In genomic region chr19:10842914-10843313, GRCm38 (mm10) we compare ENCODE assay signal across 13 mouse cellular contexts. TPM values are rescaled to one million over a fixed set of nuclear protein-coding genes. Genes with fewer than 3 reads are reported as not detected.
DNase-seq lines count a peak whose midpoint lies in the region; ATAC-seq and TF ChIP-seq lines count a peak whose summit lies in the region.
"Had no signal": no experiment of that assay in that cellular context is flagged by ENCODE, and none has a peak within 500 bp of the region (broad histone marks: within the 10 kb centered on the region; RNA-seq: fewer than 3 reads in every experiment).

No protein-coding gene starts in this region.

- H3K4me1 ChIP-seq in heart, embryonic 12.5 days (replicated peaks) = peaks cover 14% of the 10 kb centered on the region; the same call in 1 of the 2 replicates
- H3K4me1 ChIP-seq in testis, adult 2 months (ENCODE audit: control insufficient read depth, insufficient read depth, low read length) = peaks cover 7% of the 10 kb centered on the region
- peaks cover 6% of the 10 kb centered on the region for H3K4me1 ChIP-seq in limb, embryonic 10.5 days
- no peaks in the 10 kb centered on the region for H3K4me1 ChIP-seq in forebrain, embryonic 14.5 days (ENCODE audit: control insufficient read depth, insufficient read depth, low read length)
- no peaks in the 10 kb centered on the region for H3K4me1 ChIP-seq in midbrain, embryonic 15.5 days

- no peak for DNase-seq in heart, postnatal 4 days
- no peak for DNase-seq in testis, postnatal 14 days (ENCODE audit: low spot score)
- no peak for DNase-seq in limb, embryonic 10.5 days (ENCODE audit: low spot score)
- no peak for DNase-seq in forebrain, embryonic 14.5 days (ENCODE audit: low spot score)
- DNase-seq: cerebellum, adult 2 months; gastrocnemius, postnatal 10 days; midbrain, embryonic 14.5 days had no signal

- no peaks in the 10 kb centered on the region for H3K9me3 ChIP-seq in heart, embryonic 12.5 days (replicated peaks)
- no peaks in the 10 kb centered on the region for H3K9me3 ChIP-seq in limb, embryonic 10.5 days (replicated peaks)
- H3K9me3 ChIP-seq in forebrain, embryonic 14.5 days (replicated peaks; ENCODE audit: control insufficient read depth, low read length) = no peaks in the 10 kb centered on the region
- H3K9me3 ChIP-seq in midbrain, embryonic 15.5 days = no peaks in the 10 kb centered on the region
- H3K9me3 ChIP-seq: G1E; limb, embryonic 15.5 days had no signal

- peaks cover 13% of the 10 kb centered on the region for H3K27me3 ChIP-seq in heart, embryonic 12.5 days (replicated peaks)
- no peaks in the 10 kb centered on the region for H3K27me3 ChIP-seq in testis, adult 2 months (ENCODE audit: control insufficient read depth, insufficient read depth, low read length)
- H3K27me3 ChIP-seq in limb, embryonic 10.5 days (ENCODE audit: low read depth, poor library complexity, severe bottlenecking) = 0 out of 2 replicates have a peak, but pooled peaks cover 9% of the 10 kb centered on the region
- H3K27me3 ChIP-seq in forebrain, embryonic 14.5 days (replicated peaks; ENCODE audit: control insufficient read depth, insufficient read depth, low read length) = no peaks in the 10 kb centered on the region
- no peaks in the 10 kb centered on the region for H3K27me3 ChIP-seq in midbrain, embryonic 15.5 days (replicated peaks)
- H3K27me3 ChIP-seq: limb, embryonic 15.5 days had no signal

- no peak overlapping the region for H3K27ac ChIP-seq in heart, embryonic 12.5 days (ENCODE audit: poor library complexity, severe bottlenecking)
- no peak overlapping the region for H3K27ac ChIP-seq in testis, adult 2 months (ENCODE audit: control insufficient read depth, insufficient read depth, low read depth, low read length)
- H3K27ac ChIP-seq in limb, embryonic 10.5 days = no peak overlapping the region
- no peak overlapping the region for H3K27ac ChIP-seq in forebrain, embryonic 14.5 days (ENCODE audit: low read depth, low read length)
- no peak overlapping the region for H3K27ac ChIP-seq in midbrain, embryonic 15.5 days
- H3K27ac ChIP-seq: limb, embryonic 15.5 days had no signal

- no peak for TF ChIP-seq POLR2A in testis, adult 2 months (IDR thresholded peaks at IDR 0.05; ENCODE audit: control insufficient read depth, low read depth, low read length)

- 40% methylated on average over 24 of the region's 24 CpGs for WGBS in heart, embryonic 12.5 days
- WGBS in limb, embryonic 10.5 days = 51% methylated on average over 24 of the region's 24 CpGs
- 57% methylated on average over 23 of the region's 24 CpGs for WGBS in forebrain, embryonic 14.5 days
- WGBS in midbrain, embryonic 15.5 days = 58% methylated on average over 24 of the region's 24 CpGs

- no peak overlapping the region for H3K9ac ChIP-seq in heart, embryonic 12.5 days
- no peak overlapping the region for H3K9ac ChIP-seq in forebrain, embryonic 14.5 days (ENCODE audit: low read length)
- H3K9ac ChIP-seq in midbrain, embryonic 15.5 days = no peak overlapping the region
- H3K9ac ChIP-seq: limb, embryonic 15.5 days had no signal

- H3K36me3 ChIP-seq in heart, embryonic 12.5 days = no peaks in the 10 kb centered on the region
- no peaks in the 10 kb centered on the region for H3K36me3 ChIP-seq in testis, adult 2 months (ENCODE audit: control insufficient read depth, insufficient read depth, low read length)
- H3K36me3 ChIP-seq in limb, embryonic 10.5 days = no peaks in the 10 kb centered on the region
- H3K36me3 ChIP-seq in forebrain, embryonic 14.5 days (ENCODE audit: control insufficient read depth, insufficient read depth, low read length) = no peaks in the 10 kb centered on the region
- H3K36me3 ChIP-seq in midbrain, embryonic 15.5 days (replicated peaks) = no peaks in the 10 kb centered on the region
- H3K36me3 ChIP-seq: G1E; limb, embryonic 15.5 days had no signal

- peak overlapping the region; percentile 46 for H3K4me2 ChIP-seq in heart, embryonic 12.5 days
- H3K4me2 ChIP-seq in forebrain, embryonic 14.5 days (ENCODE audit: low read length) = no peak overlapping the region
- no peak overlapping the region for H3K4me2 ChIP-seq in midbrain, embryonic 15.5 days
- H3K4me2 ChIP-seq: limb, embryonic 15.5 days had no signal

- TF ChIP-seq CTCF in testis, adult 2 months (IDR thresholded peaks at IDR 0.05; ENCODE audit: control insufficient read depth, insufficient read depth, insufficient replicate concordance, low read depth, low read length) = no peak

- ATAC-seq in heart, embryonic 12.5 days (ENCODE audit: insufficient number of reproducible peaks, low FRiP score) = no peak
- no peak for ATAC-seq in erythroid progenitor cell, adult 5-6 weeks (replicated peaks; ENCODE audit: low FRiP score, poor library complexity, severe bottlenecking)
- ATAC-seq in forebrain, embryonic 14.5 days = no peak
- no peak for ATAC-seq in midbrain, embryonic 15.5 days (replicated peaks)

- H3K4me3 ChIP-seq in heart, embryonic 12.5 days = no peak overlapping the region
- peak overlapping the region; percentile 10 for H3K4me3 ChIP-seq in testis, adult 2 months (ENCODE audit: control insufficient read depth, low read depth, low read length)
- H3K4me3 ChIP-seq in limb, embryonic 10.5 days = 0 out of 2 replicates have a peak overlapping the region, but pooled peaks have one; percentile 8
- no peak overlapping the region for H3K4me3 ChIP-seq in forebrain, embryonic 14.5 days (ENCODE audit: low read depth, low read length)
- no peak overlapping the region for H3K4me3 ChIP-seq in midbrain, embryonic 15.5 days
- H3K4me3 ChIP-seq: limb, embryonic 15.5 days had no signal

RNA-seq across cellular contexts. Expression of gene Slc15a3, which starts 3.4 kb away (rescaled TPM):
- polyA plus RNA-seq in heart, embryonic 12.5 days (2016; fragmentation: Nextera tagmentation; extraction: Ambion mirVana) = 0.23 and 0.41 TPM in 2 replicates
- 1 to 10 TPM; 2.1 to 2.3 TPM for total RNA-seq in heart, postnatal 4 days (2021)
- polyA plus RNA-seq in testis, adult 2 months (2012; rRNA removed) = 0.43 and 0.67 TPM in 2 replicates
- polyA plus RNA-seq in limb, embryonic 10.5 days (2016; fragmentation: Nextera tagmentation; extraction: Ambion mirVana) = 0.20 and 0.28 TPM in 2 replicates
- total RNA-seq in erythroid progenitor cell, adult 5-6 weeks (2015; ENCODE audit: low replicate concordance) = 1.8 and 3.8 TPM in 2 replicates
- 2.4 TPM in 1 of 2 replicates, not detected in the other for total RNA-seq in erythroid progenitor cell, adult 5-6 weeks (2017; ENCODE audit: low replicate concordance)
- polyA plus RNA-seq in forebrain, embryonic 14.5 days (2014; fragmentation: Nextera tagmentation; extraction: Ambion mirVana) = 0.34 and 0.49 TPM in 2 replicates
- polyA plus RNA-seq in midbrain, embryonic 15.5 days (2015; fragmentation: Nextera tagmentation; extraction: Ambion mirVana) = 0.13 and 0.31 TPM in 2 replicates

RNA-seq across cellular contexts. Expression of gene Cd6, which starts 13.1 kb away (rescaled TPM):
- not detected in 2 replicates for polyA plus RNA-seq in heart, embryonic 12.5 days (2016; fragmentation: Nextera tagmentation; extraction: Ambion mirVana)
- under 1 TPM in 1 of 2 experiments, not detected in 1; 0.17 TPM for total RNA-seq in heart, postnatal 4 days (2021)
- polyA plus RNA-seq in testis, adult 2 months (2012; rRNA removed) = not detected in 2 replicates
- polyA plus RNA-seq in limb, embryonic 10.5 days (2016; fragmentation: Nextera tagmentation; extraction: Ambion mirVana) = 0.05 TPM in 1 of 2 replicates, not detected in the other
- total RNA-seq in erythroid progenitor cell, adult 5-6 weeks (2015; ENCODE audit: low replicate concordance) = 1.8 and 2.9 TPM in 2 replicates
- total RNA-seq in erythroid progenitor cell, adult 5-6 weeks (2017; ENCODE audit: low replicate concordance) = 1.3 and 2.3 TPM in 2 replicates
- polyA plus RNA-seq in forebrain, embryonic 14.5 days (2014; fragmentation: Nextera tagmentation; extraction: Ambion mirVana) = not detected in 2 replicates
- polyA plus RNA-seq in midbrain, embryonic 15.5 days (2015; fragmentation: Nextera tagmentation; extraction: Ambion mirVana) = 0.19 TPM in 1 of 2 replicates, not detected in the other
- polyA plus RNA-seq: G1E; limb, embryonic 15.5 days; midbrain, embryonic 14.5 days had no signal

RNA-seq across cellular contexts. Expression of gene Tmem132a, which starts 26.8 kb away (rescaled TPM):
- 61.5 and 62.2 TPM in 2 replicates for polyA plus RNA-seq in heart, embryonic 12.5 days (2016; fragmentation: Nextera tagmentation; extraction: Ambion mirVana)
- total RNA-seq in heart, postnatal 4 days (2021) = 10 to 100 TPM; 52.4 to 53.4 TPM
- 2.6 and 3.1 TPM in 2 replicates for polyA plus RNA-seq in testis, adult 2 months (2012; rRNA removed)
- polyA plus RNA-seq in limb, embryonic 10.5 days (2016; fragmentation: Nextera tagmentation; extraction: Ambion mirVana) = 151 and 160 TPM in 2 replicates
- total RNA-seq in erythroid progenitor cell, adult 5-6 weeks (2015; ENCODE audit: low replicate concordance) = not detected in 2 replicates
- not detected in 2 replicates for total RNA-seq in erythroid progenitor cell, adult 5-6 weeks (2017; ENCODE audit: low replicate concordance)
- 106 and 149 TPM in 2 replicates for polyA plus RNA-seq in forebrain, embryonic 14.5 days (2014; fragmentation: Nextera tagmentation; extraction: Ambion mirVana)
- 224 and 236 TPM in 2 replicates for polyA plus RNA-seq in midbrain, embryonic 15.5 days (2015; fragmentation: Nextera tagmentation; extraction: Ambion mirVana)

RNA-seq across cellular contexts. Expression of gene Tmem109, which starts 38.9 kb away (rescaled TPM):
- polyA plus RNA-seq in heart, embryonic 12.5 days (2016; fragmentation: Nextera tagmentation; extraction: Ambion mirVana) = 67.4 and 70.9 TPM in 2 replicates
- total RNA-seq in heart, postnatal 4 days (2021) = 100 to 1,000 TPM; 100 to 104 TPM
- 40.3 and 44.3 TPM in 2 replicates for polyA plus RNA-seq in testis, adult 2 months (2012; rRNA removed)
- polyA plus RNA-seq in limb, embryonic 10.5 days (2016; fragmentation: Nextera tagmentation; extraction: Ambion mirVana) = 71.7 and 72.3 TPM in 2 replicates
- total RNA-seq in erythroid progenitor cell, adult 5-6 weeks (2015; ENCODE audit: low replicate concordance) = 4.7 and 9.6 TPM in 2 replicates
- 4.4 and 14.0 TPM in 2 replicates for total RNA-seq in erythroid progenitor cell, adult 5-6 weeks (2017; ENCODE audit: low replicate concordance)
- polyA plus RNA-seq in forebrain, embryonic 14.5 days (2014; fragmentation: Nextera tagmentation; extraction: Ambion mirVana) = 42.7 and 47.7 TPM in 2 replicates
- polyA plus RNA-seq in midbrain, embryonic 15.5 days (2015; fragmentation: Nextera tagmentation; extraction: Ambion mirVana) = 46.2 and 48.4 TPM in 2 replicates

RNA-seq across cellular contexts. Expression of gene Prpf19, which starts 52.1 kb away (rescaled TPM):
- 24.9 and 26.2 TPM in 2 replicates for polyA plus RNA-seq in heart, embryonic 12.5 days (2016; fragmentation: Nextera tagmentation; extraction: Ambion mirVana)
- total RNA-seq in heart, postnatal 4 days (2021) = 100 to 1,000 TPM; 214 to 232 TPM
- polyA plus RNA-seq in testis, adult 2 months (2012; rRNA removed) = 86.2 and 86.5 TPM in 2 replicates
- polyA plus RNA-seq in limb, embryonic 10.5 days (2016; fragmentation: Nextera tagmentation; extraction: Ambion mirVana) = 47.2 and 51.5 TPM in 2 replicates
- 18.4 and 19.5 TPM in 2 replicates for total RNA-seq in erythroid progenitor cell, adult 5-6 weeks (2015; ENCODE audit: low replicate concordance)
- total RNA-seq in erythroid progenitor cell, adult 5-6 weeks (2017; ENCODE audit: low replicate concordance) = 17.7 and 21.6 TPM in 2 replicates
- 44.2 and 45.5 TPM in 2 replicates for polyA plus RNA-seq in forebrain, embryonic 14.5 days (2014; fragmentation: Nextera tagmentation; extraction: Ambion mirVana)
- polyA plus RNA-seq in midbrain, embryonic 15.5 days (2015; fragmentation: Nextera tagmentation; extraction: Ambion mirVana) = 44.5 and 47.5 TPM in 2 replicates

Comparison
In these comparisons a context has a peak if more than half of its experiments do, and no peak if none do; other contexts are left out.
1. H3K4me3 ChIP-seq: peak in testis, adult 2 months (single experiment) and limb, embryonic 10.5 days (single experiment); none in heart, embryonic 12.5 days (single experiment), forebrain, embryonic 14.5 days (single experiment) and midbrain, embryonic 15.5 days (single experiment).
2. RNA of gene Tmem132a, which starts 26.8 kb away (polyA plus RNA-seq): 224 to 236 TPM in midbrain, embryonic 15.5 days, 151 to 160 TPM in limb, embryonic 10.5 days, 106 to 149 TPM in forebrain, embryonic 14.5 days and 61.5 to 62.2 TPM in heart, embryonic 12.5 days; 2.6 to 3.1 TPM in testis, adult 2 months; every median in the first group is over 10 times any median in the second.